Mouse (Mus musculus) hindbrain, postnatal 0 days (tissue): ENCODE data around the gene Adam22. TPM values are rescaled to one million over a fixed set of nuclear protein-coding genes. Genes with fewer than 3 reads are reported as not detected.

ENCODE experiments used
- ATAC-seq: fragments of 200-750 bp; cut with Nextera tagmentation; 2 replicates; pipeline ENCODE4 v1.8.0; 2017; ENCODE audit warnings: mild to moderate bottlenecking, moderate TSS enrichment, moderate library complexity
- DNase-seq: peaks from one replicate; pipeline ENCODE4 v3.0.0-alpha.2; 2015; ENCODE audit warnings: low spot score
- H3K27ac ChIP-seq: fragments of 300-500 bp; sonication (generic); 2 replicates; pipeline ENCODE4 v1.5.1; 2014; ENCODE audit warnings: mild to moderate bottlenecking
- H3K27me3 ChIP-seq: fragments of 300-500 bp; sonication (generic); 2 replicates; pipeline ENCODE4 v1.6.1; 2014; ENCODE audit warnings: low read length, mixed read lengths; ENCODE audit not compliant: insufficient read depth
- H3K36me3 ChIP-seq: fragments of 300-500 bp; sonication (generic); 2 replicates; pipeline ENCODE4 v1.6.1; 2014; ENCODE audit warnings: low read length, mixed read lengths; ENCODE audit not compliant: insufficient read depth
- H3K4me1 ChIP-seq: fragments of 300-500 bp; sonication (generic); 2 replicates; pipeline ENCODE4 v1.6.1; 2014; ENCODE audit warnings: antibody characterized with exemption, low read length, mixed read lengths; ENCODE audit not compliant: insufficient read depth
- H3K4me2 ChIP-seq: fragments of 300-500 bp; sonication (generic); 2 replicates; pipeline ENCODE4 v1.6.1; 2014; ENCODE audit warnings: low read depth, mild to moderate bottlenecking, low read length, moderate library complexity, mixed read lengths
- H3K4me3 ChIP-seq: fragments of 300-500 bp; sonication (generic); 2 replicates; pipeline ENCODE4 v1.5.1; 2014; ENCODE audit warnings: low read length
- H3K9ac ChIP-seq: fragments of 300-500 bp; sonication (generic); replicated peaks from 2 replicates; pipeline ENCODE4 v1.6.1; 2014; ENCODE audit warnings: mild to moderate bottlenecking, low read length, moderate library complexity, mixed read lengths
- H3K9me3 ChIP-seq: fragments of 300-500 bp; sonication (generic); 2 replicates; pipeline ENCODE4 v1.6.1; 2016; ENCODE audit warnings: low read length, mixed read lengths
- CTCF ChIP-seq: IDR thresholded peaks from 2 replicates; pipeline ENCODE4 v1.5.1; 2016; ENCODE audit warnings: antibody characterized with exemption, control low read depth, low read depth
- WGBS: fragments of 180-500 bp; shearing (Covaris S2); extraction: QIAGEN DNeasy Blood & Tissue Kit; methylation state at CpG from one replicate; pipeline ENCODE4 v1.1.7; 2014; 5-methylcytosine and 5-hydroxymethylcytosine counted together
- polyA plus RNA-seq: library from polyadenylated mRNA; unstranded; fragments of >200 nt; fragmentation: Nextera tagmentation; extraction: Ambion mirVana; gene quantifications from 2 replicates; pipeline ENCODE4 v1.2.1, GENCODE M21; 2015
- total RNA-seq: library from RNA; depleted of rRNA; stranded (reverse); fragments of >200 nt; gene quantifications from 2 replicates; pipeline ENCODE4 v1.2.3, GENCODE M21; 2014

Adam22 gene
- total and polyA plus RNA-seq, 2 experiments from 2014 or later = 46.2 to 81.7 TPM

DNA sequence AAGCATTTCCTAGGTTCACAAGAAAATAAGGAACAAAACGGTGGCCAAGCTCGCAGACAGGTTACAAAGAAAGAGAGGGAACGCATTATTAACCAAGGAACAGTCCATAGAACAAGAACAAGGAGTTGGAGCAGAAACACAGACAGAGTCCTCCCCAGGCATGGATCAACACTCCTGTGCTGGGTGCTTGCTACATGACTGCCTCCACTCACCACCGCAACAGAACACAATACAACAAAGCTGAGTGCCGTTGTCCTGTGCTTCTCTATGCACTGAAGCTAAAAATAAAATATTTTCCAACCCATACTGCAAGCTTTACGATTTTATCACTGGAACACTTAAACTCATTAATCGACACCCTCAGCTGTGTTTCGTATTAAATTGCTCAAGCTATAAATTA, 10.3 kb downstream of the Adam22 start:
- WGBS = 56% methylated on average over 8 of the region's 8 CpGs
- Histone ChIP-seq H3K4me1 (0 out of 2 replicates have a peak, but pooled peaks cover 5% of the 10 kb centered on the region), H3K36me3 (no peaks in the 10 kb centered on the region), H3K4me2 (peak overlapping the region; percentile 8; the same call in 1 of the 2 replicates), H3K4me3 (no peak overlapping the region), H3K27ac (no peak overlapping the region), H3K9me3 (no peaks in the 10 kb centered on the region), H3K9ac (no peak overlapping the region), H3K27me3 (no peaks in the 10 kb centered on the region)
- DNase-seq (no peak), ATAC-seq (no peak)
- TF ChIP-seq CTCF = no peak

DNA sequence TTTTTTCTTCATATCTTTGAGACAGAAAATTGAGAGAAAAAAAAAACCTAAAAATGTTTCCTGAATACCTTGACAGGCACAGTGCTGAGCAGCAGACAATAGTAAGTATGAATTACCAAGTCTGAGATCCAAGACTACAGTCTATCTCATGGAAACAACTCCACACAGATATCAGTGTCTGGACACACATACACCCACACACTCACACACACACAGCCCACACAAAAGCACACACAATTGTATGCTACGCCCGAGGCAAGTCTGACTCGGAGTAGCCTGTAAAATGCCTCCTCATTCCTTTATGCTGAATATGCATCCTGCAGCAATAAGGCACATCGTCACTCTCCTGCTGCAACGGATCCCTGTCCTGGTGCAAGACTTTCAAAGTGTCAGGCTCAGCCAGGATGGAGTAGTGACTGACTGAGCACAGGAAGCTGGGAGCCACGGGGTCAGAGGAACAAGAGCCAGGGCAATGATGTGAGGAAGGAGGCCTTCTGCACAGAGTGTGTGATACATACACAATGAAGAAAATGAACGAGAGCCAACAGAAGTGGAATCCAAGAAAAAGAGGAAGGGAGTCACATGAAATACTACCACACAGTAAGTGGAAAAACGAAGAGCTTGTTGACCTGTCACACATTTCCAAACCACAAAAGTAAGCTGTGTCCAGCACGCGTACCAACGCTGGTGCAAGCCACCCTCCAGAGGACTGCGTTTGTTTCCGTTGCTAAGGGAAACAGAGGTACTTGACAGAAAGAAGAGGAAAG, 10.9 kb downstream of the Adam22 start:
- no peak overlapping the region for H3K9ac ChIP-seq
- H3K9me3 ChIP-seq = no peaks in the 10 kb centered on the region
- no peak overlapping the region for H3K4me2 ChIP-seq
- H3K4me1 ChIP-seq = 0 out of 2 replicates have a peak, but pooled peaks cover 5% of the 10 kb centered on the region
- WGBS = 36% methylated on average over 13 of the region's 13 CpGs
- ATAC-seq = peak; percentile 54; the same call in 1 of the 2 replicates
- H3K4me3 ChIP-seq = no peak overlapping the region
- no peaks in the 10 kb centered on the region for H3K36me3 ChIP-seq
- H3K27me3 ChIP-seq = no peaks in the 10 kb centered on the region
- TF ChIP-seq CTCF = no peak
- no peak for DNase-seq
- H3K27ac ChIP-seq = no peak overlapping the region

DNA sequence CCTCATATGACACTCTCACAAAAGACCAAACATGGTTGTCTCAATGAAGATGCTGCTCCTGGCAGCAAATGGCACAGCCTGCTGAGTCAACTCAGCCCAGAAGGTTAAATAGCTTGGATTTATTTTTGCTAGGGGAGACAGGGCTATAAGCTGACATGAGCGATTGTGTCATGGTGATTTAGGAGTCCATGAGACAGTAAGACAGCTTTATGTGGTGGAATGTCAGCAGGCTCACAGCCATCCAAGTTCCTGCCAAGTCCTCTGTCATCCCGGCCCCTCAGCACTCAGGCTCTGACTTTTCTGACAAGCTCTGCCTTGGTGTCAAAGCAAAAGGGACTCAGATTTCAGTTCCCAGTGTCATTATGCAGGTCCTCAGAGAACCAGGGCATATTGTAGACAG, 11.6 kb downstream of the Adam22 start:
- H3K9ac ChIP-seq = no peak overlapping the region
- no peak overlapping the region for H3K27ac ChIP-seq
- no peaks in the 10 kb centered on the region for H3K36me3 ChIP-seq
- peak; percentile 31 for DNase-seq
- no peak for TF ChIP-seq CTCF
- H3K27me3 ChIP-seq = no peaks in the 10 kb centered on the region
- 0 out of 2 replicates have a peak, but pooled peaks cover 5% of the 10 kb centered on the region for H3K4me1 ChIP-seq
- H3K4me3 ChIP-seq = no peak overlapping the region
- ATAC-seq = 0 out of 2 replicates have a peak, but pooled peaks have one; percentile 52
- no peaks in the 10 kb centered on the region for H3K9me3 ChIP-seq
- 37% methylated on average over 2 of the region's 2 CpGs for WGBS
- no peak overlapping the region for H3K4me2 ChIP-seq

DNA sequence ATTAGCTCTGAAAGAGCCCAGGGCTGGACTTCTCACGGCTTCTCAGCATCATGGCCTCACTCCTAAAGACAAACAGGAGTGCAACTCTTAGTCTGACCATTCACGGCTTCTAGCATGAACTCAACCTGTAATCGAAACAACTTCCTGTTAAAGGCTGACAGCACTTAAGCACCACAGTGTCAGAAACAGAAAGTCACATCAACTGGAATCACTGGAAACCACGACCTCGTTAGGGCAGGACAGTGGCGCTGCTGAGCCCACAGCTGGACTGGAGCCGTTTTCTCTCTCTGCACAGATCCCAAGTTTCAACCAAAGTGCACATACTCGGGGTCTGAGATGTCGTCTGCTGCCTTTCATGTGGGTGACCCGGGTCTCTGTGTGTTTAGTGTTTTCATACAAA, 18.4 kb downstream of the Adam22 start:
- ATAC-seq (no peak), DNase-seq (no peak)
- Histone ChIP-seq H3K4me1 (no peaks in the 10 kb centered on the region), H3K4me3 (no peak overlapping the region), H3K27me3 (no peaks in the 10 kb centered on the region), H3K27ac (no peak overlapping the region), H3K4me2 (no peak overlapping the region), H3K36me3 (0 out of 2 replicates have a peak, but pooled peaks cover 4% of the 10 kb centered on the region), H3K9ac (no peak overlapping the region), H3K9me3 (no peaks in the 10 kb centered on the region)
- WGBS = 83% methylated on average over 10 of the region's 10 CpGs
- no peak for TF ChIP-seq CTCF

DNA sequence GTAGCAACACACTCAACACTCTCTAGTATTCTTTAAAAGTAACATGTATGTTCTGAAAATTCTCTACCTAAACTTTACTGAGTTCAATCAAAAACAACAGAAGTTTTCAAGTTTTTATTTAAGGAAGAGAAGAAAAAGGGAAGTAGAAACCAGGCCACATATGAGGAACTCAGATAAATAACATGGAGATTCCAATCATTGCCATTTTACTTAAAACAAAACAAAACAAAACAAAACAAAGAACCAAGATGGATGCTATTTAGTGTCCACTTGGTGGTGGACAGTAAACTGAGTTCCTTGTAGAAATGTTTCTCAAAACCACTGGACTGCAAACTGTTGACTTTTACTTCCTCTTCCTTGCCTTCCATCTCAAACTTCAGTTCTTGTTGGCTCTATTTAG, 21.6 kb downstream of the Adam22 start:
- H3K36me3 ChIP-seq = 0 out of 2 replicates have a peak, but pooled peaks cover 4% of the 10 kb centered on the region
- no peak for ATAC-seq

DNA sequence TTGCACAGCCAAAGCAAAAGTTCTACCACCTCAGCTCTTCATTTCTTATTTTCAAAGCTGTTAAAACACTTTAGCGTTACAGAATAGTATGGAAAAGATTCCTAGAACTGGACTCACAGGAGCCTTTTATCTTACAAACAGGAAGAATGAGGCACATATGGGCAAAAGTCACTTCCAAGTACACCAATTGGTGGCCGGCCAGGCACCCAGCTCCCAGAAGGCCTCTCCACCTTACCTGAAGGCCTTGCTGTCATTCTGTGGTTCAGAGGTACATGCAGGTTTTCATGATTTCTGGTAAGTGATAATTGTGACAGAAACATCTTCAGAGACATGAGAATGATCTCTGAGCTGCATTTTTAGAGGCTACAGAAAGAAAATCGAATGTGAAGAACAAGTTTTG, 24.7 kb downstream of the Adam22 start:
- H3K4me3 ChIP-seq = no peak overlapping the region
- WGBS = 83% methylated on average over 3 of the region's 3 CpGs
- no peaks in the 10 kb centered on the region for H3K4me1 ChIP-seq
- no peaks in the 10 kb centered on the region for H3K36me3 ChIP-seq
- H3K9ac ChIP-seq = no peak overlapping the region
- H3K9me3 ChIP-seq = no peaks in the 10 kb centered on the region
- DNase-seq = no peak
- no peak for ATAC-seq
- H3K27me3 ChIP-seq = no peaks in the 10 kb centered on the region
- no peak for TF ChIP-seq CTCF
- no peak overlapping the region for H3K27ac ChIP-seq
- H3K4me2 ChIP-seq = no peak overlapping the region

More for the DNA sequence above, 21.6 kb downstream of the Adam22 start:
- Histone ChIP-seq H3K4me2 (no peak overlapping the region), H3K9me3 (no peaks in the 10 kb centered on the region), H3K27ac (no peak overlapping the region), H3K27me3 (no peaks in the 10 kb centered on the region), H3K4me1 (no peaks in the 10 kb centered on the region), H3K4me3 (no peak overlapping the region), H3K9ac (no peak overlapping the region)
- no peak for DNase-seq
- TF ChIP-seq CTCF = no peak

DNA sequence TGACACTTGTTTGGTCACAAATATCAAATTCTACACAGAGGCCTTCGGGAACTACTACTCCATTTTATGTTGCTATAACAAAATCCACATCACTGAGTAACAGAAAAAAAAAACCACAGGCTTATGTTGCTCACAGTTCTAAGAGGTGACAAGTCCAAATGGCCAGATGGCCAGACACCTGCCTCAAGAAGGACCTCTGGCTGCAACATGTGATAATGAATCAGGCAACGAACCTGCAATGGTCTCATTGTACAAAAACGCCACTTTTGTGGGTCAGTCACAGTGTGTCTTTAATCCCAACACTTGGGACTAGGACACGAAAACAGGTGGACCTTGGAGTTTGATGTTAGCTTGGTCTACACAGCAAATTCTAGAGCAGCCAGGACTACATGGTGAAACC, 26.3 kb downstream of the Adam22 start:
- Histone ChIP-seq H3K4me1 (no peaks in the 10 kb centered on the region), H3K36me3 (no peaks in the 10 kb centered on the region), H3K9me3 (no peaks in the 10 kb centered on the region), H3K9ac (no peak overlapping the region), H3K27me3 (no peaks in the 10 kb centered on the region), H3K4me3 (no peak overlapping the region), H3K27ac (no peak overlapping the region), H3K4me2 (no peak overlapping the region)
- 92% methylated on average over 4 of the region's 4 CpGs for WGBS
- TF ChIP-seq CTCF = no peak
- ATAC-seq = no peak
- no peak for DNase-seq
